Mouse (Mus musculus) cerebellum, postnatal 36 days (tissue): ENCODE results near the gene Zfp326.
A peak's percentile ranks its signal among the peaks of the same experiment; 100 is the strongest.
"Not testable (repeated sequence)": the region's sequence is repeated elsewhere in the genome, so short reads cannot be mapped to it uniquely, and the experiment has no call there.

Source experiments
- DNase-seq, 2 experiments: peaks; one replicate each; pipeline ENCODE4 v3.0.0; 2021 to 2022; ENCODE audit warnings: mixed read lengths in 2 of 2

Gene Zfp326

DNA sequence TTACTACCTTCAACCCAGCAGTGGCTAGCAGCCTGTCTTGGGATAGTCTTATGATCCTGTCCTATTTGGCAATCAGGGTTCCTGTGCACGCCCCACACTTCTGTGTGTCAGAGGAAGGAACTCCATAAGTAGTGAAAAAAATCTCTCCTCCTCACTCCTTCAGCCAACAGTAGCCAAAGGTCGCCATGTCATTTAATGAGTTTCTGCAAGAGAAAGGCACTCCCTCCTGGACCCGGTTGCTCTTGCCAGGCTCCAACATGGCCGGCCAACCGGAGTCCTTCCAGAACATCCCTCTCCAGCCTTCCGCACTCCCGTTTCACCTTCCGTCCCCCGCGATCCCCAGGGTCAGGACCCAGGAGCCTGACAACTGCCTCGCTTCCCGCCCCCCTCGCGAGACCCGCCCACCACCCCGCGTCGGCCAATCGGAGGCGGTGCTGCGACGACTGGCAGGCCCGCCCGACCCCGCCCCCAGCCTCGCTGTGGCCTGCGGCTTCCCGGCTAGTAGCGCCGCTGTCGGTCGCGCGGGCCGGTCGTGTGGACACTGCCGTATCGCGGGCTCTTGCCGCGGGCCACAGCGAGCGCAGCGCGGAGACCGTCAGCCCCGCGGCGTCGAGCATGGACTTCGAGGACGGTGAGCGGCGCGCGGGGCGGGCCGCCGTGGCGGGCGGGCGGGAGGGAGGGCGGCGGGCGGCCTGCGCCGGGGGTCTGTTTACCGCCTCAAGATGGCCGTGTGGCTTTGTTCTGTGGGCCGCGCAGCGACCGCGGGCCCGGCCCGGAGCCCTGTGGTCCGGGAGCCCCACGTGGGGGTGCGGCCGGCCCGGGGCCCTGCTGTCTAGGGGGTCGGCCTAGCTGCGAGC is at the start of gene Zfp326:
Gene Zfp326, plus strand, starts transcription at position 498 of the 857 bp plus-strand sequence.
- peak; percentile 85 to 93 for DNase-seq

- no peak for DNase-seq
These were observed 49.4 kb upstream of the Zfp326 start for GRCm38 (mm10) chr5:105826916-105827510.

DNA sequence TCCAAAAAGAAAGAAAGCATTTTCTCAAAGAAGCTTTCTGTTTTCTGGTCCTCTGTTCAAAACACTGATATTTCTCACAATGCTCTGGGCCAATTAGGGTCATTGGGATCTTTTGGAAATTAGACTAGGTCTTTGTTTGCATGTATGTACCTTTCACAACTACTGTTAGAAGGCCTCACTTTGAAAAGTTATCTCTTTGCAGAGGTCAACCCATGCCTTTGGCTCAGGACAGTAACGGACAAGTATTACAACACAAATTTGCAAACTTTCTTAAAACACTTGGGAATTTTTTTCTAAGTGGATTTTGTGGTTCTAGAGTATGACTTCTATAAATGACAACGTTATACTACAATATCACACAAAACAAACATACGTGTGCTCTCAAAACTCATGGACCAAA is 48.3 kb upstream of the Zfp326 start:
- DNase-seq = no peak

DNA sequence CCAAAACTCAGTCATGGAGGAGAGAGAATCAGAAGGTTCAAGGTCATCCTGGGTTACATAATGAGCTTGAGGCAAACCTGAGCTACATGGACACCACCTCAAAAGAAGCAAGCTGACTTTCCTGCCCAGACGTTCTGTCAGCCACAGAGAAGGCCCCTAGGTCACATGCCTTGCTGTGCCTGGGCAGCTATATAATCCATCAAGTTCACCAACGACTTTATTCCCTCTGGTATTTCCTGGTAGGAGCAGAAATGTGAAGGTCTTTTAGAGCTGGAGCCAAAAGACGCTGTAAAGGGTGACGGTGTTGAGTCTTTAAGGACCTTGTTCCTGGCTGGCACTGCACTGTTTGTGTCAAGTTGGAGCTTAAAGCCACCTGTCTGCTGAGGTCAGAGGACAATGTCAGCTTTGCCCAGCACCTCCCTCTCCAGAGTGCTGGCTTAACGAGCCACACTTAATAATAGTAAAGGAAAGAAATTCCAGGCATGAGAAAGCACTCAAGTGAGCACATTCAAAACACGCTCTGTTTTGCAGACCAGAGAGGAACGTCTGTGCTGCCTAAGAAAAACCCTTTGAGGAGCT is 47.3 kb upstream of the Zfp326 start:
- DNase-seq = no peak

DNA sequence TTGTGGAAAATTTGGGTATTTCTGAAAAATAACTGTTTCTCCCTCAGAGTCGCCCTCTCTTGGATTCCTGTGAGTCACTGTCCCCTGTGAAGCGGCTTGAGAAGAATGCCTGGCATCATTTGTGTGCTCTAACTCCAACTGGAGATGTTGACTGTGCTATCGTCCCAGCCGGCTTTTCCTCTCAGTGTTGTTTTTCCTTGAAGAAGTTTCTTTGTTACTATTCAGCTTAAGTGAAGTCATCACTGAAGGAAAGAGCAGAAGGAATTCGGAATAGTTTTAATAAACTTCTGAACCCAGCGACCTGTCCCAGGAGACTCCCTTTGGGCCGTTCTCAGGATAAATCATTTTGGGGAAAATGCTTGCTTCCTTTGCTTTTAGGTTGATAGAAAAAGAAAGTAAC is 44.2 kb upstream of the Zfp326 start:
- no peak for DNase-seq

DNA sequence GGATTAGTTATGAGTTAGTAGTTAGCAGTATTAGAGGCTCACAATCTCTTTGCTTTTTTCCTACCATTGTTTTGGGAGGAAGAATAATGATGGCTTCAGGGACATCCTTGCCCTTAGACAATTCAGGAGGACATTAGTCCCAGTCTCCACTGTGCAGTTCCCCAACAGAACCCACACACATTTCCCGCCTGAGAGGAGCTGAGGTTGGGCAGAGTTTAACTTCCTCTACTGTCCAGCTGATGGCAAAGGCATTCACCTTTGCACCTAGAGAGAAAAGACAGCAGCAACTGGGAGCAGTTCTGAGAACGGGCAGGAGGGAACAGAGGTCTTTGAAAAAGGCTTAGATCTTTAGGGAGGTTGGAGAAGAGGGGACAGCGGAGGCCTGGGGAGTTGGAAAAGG is 42.4 kb upstream of the Zfp326 start:
- DNase-seq = no peak

DNA sequence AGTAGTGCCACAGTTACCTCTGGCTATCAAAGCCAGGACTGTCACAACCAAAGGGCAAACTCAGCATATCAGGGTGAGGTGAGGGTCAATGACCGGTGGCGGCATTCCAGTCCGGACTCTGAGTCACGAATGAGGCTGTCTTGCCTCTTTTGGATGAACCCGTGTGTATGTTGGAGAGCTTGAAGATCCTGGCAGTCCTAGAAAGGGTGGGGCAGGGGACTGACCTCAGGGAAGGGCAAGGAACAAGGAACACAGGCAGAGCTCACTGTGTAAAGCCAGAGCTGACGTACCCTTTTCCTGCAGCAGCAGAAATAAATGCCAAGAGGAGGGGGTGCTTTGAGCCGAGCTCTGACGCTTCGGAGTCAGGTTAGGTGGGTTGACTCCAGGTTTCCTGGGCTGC is 40.4 kb upstream of the Zfp326 start:
- DNase-seq = no peak

DNA sequence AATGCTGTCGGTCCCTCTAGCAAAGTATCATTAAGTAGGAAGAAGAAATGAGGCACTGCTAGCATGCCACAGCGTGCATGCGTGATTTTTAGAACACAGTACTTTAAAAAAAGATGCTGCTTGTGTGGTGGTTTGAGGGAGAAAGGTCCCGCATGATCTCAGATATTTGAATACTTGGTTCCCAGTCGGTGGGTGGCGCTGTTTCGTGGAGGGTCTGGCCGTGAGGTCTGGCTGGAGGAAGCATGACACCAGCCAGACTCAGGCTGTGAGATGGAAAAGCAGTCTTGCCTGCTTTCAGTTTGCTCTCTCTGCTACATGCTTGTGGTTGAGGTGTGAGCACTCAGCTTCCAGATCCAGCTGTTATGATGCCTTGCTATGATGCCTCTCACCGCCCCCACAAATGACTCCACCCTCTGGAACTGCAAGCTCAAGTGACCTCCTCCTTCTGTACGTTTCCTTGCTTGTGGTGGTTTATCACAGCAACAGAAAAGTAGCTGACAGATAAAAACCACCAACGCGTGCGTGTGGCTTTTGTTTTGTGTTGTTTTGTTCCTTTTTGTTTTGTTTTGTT is 36.5 kb upstream of the Zfp326 start:
- DNase-seq = no peak

- DNase-seq = no peak
These were observed 32.2 kb upstream of the Zfp326 start for GRCm38 (mm10) chr5:105844044-105844753.

GRCm38 (mm10) chr5:105845041-105845440 is 31.3 kb upstream of the Zfp326 start:
- DNase-seq = no peak

DNA sequence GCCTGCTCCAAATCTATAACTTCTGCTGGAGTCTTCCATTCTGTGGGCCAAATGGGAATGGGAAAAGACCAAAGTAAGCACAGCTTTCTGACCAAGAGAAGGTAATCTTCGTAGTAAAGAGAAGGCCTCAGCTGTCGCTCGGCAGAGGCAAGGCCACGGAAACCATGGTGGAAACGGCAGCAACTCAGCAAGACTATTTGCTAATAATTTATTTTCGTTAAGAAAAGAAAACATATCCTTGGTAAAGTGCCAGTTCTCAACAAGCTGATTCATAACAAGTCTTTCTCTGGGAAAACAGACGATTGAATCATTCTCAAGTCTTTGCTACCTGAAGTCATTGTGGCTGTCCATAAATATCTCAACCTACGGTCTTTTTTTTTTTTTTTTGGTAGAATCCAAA is 28.6 kb upstream of the Zfp326 start:
- no peak for DNase-seq

DNA sequence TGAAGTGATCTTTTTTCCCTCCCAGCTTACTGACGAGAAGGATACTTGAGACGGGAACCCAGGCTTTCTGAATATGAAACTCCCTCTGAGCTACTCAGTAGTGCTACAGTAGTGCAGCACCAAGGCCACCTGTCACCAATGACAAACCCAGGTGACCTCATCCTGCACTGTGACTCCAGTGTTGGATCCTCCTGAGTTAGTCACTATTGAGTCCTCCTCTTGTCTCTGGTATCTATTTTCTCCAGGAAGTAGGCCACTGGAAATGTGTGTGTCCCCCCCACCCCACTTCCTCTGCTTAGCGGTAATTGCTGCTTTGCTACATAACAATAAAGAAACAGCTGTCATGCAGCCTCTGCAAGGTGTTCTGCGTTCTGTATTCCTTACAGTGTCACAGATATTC is 27.1 kb upstream of the Zfp326 start:
- DNase-seq = no peak

DNA sequence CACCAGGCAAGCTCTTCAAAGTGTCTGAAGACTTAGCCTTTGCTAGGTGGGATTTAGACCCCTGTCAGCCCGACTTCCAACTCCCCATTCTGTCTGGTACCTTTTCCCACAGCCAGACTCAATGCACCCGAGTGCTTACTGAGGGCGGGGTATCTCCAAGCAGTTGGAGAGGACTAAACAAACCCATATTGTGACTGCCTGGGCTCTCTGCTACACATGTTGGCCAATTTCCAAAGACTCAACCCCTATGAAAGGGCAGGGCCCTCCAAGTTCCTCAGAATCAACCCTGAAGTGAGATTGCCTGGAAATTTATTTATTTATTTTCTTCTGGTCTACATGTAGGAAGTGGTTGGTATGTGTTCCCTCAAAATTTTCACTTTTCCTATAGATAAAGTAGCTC is 26.7 kb upstream of the Zfp326 start:
- DNase-seq = no peak

DNA sequence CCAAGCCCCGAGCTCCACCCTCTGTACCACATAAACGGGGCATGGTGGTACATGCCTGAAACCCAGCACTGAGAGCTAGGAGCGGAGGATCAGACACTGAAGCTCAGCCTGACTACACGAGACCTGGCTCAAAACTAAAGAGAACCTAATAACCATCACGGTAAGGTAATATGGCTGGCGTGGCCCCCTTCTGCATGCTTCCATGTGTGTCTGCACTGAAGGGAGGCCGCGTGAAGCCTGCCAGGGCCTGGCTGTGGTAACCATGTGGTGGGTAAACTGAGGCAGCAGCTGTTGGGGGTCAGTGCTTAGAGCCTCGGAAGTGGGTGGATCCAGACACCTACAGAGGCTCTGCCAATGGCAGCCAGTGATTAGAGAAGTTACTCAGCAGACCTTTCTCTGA is 23.1 kb upstream of the Zfp326 start:
- no peak for DNase-seq

GRCm38 (mm10) chr5:105857486-105857885 is 18.9 kb upstream of the Zfp326 start:
- no peak for DNase-seq

- DNase-seq = no peak
These were observed 17.3 kb upstream of the Zfp326 start for GRCm38 (mm10) chr5:105858754-105859694.

GRCm38 (mm10) chr5:105859716-105860460 is 16.5 kb upstream of the Zfp326 start:
- no peak for DNase-seq

- DNase-seq = no peak
These were observed 15.9 kb upstream of the Zfp326 start for GRCm38 (mm10) chr5:105860461-105860835.

DNA sequence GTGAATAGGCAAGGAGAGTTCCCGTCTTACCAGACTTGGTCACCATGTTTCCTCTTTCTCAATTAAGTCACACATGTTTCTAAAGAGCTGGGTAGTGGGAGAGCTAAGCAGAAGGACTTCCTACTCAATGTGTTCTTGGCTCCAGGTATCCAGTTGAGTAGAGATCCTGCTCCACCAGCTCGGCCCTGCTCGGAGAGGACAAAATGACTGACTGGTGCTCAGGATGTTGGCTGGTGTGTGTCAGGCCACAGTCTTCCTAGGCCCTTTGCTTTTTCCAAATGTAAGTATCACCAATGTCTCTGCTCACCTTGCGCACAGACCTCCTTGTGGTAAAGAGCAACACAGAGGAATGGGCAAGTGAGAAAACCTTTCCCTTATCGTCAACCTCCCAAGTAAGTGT is 14.7 kb upstream of the Zfp326 start:
- DNase-seq = no peak

DNA sequence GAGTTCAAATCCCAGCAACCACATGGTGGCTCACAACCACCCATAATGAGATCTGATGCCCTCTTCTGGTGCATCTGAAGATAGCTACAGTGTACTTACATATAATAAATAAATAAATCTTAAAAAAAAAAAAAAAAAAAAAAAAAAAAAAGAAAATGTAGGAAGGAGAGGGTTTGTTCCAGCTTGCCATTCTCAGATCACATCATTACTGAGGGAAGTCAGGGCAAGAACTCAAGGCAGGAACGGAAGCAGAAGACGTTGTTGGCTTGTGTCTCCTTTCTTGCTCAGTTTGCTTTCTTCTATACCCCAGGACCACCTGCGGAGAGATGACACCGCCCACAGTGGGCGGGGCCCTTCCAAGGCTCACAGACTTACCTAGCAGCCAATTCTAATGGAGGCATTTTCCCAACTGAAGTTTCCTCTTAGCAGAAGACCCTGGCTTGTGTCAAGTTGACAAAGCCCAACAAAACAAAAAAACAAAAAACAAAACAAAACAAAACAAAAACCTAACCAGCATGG is 11.2 kb upstream of the Zfp326 start:
- not testable (repeated sequence) for DNase-seq

DNA sequence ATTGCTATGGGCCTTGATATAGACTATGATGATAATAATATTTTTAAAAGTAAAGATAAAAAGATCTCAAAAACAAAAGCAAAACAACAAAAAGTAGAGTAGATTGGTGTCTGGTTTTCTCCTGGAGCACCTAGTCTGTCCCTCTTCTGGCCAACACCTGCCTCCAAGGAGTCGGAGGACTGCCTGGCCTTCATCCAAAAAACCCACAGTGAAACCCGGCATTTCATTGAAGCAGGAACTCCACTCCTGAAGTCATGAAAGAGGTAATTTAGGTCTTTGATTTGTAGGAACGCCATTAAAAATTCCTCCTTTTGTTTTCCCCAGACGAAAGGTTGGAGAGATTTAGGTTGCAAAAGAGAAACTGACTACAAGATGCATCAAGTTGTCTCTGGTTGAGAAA is 8.9 kb upstream of the Zfp326 start:
- DNase-seq = no peak
